Mouse (Mus musculus) cerebellum, adult 2 months (tissue): ENCODE measurements around the gene Abca8b.
"Not testable (repeated sequence)": the region's sequence is repeated elsewhere in the genome, so short reads cannot be mapped to it uniquely, and the experiment has no call there.

Experiments used
- CTCF ChIP-seq: fragments of 200-500 bp; IDR thresholded peaks from 2 replicates; pipeline ENCODE4 v1.5.1; 2011; ENCODE audit warnings: low read depth, mild to moderate bottlenecking, control low read depth, low read length, moderate library complexity, borderline replicate concordance; ENCODE audit not compliant: insufficient read depth
- POLR2A ChIP-seq: fragments of 200-500 bp; IDR thresholded peaks from 2 replicates; pipeline ENCODE4 v1.6.1; 2011; ENCODE audit warnings: low read length, control low read depth, borderline replicate concordance; ENCODE audit not compliant: insufficient read depth

- TF ChIP-seq CTCF, POLR2A: not testable (repeated sequence)
Measured at GRCm38 (mm10) chr11:109933207-109933606, 62.4 kb downstream of the Abca8b start.
